Mouse (Mus musculus): ENCODE measurements around the gene Tmc4. TPM values are rescaled to one million over a fixed set of nuclear protein-coding genes. Genes with fewer than 3 reads are reported as not detected.
A peak's percentile ranks its signal among the peaks of the same experiment; 100 is the strongest.
"Not testable (repeated sequence)": the region's sequence is repeated elsewhere in the genome, so short reads cannot be mapped to it uniquely, and the experiment has no call there.

Tmc4 gene
- polyA plus RNA-seq, 1 experiment from 2014 or later = 104 TPM

GRCm38 (mm10) chr7:3706343-3706934, 29.1 kb upstream of the Tmc4 start:
- Histone ChIP-seq H3K27me3 (replicated peaks; ENCODE audit: control insufficient read depth, insufficient read depth, low read length) (no peaks in the 10 kb centered on the region), H3K27ac (ENCODE audit: low read length) (peak overlapping the region; percentile 31), H3K4me3 (ENCODE audit: low read length) (peak overlapping the region; percentile 83), H3K36me3 (ENCODE audit: control insufficient read depth, insufficient read depth, low read length) (peaks cover 7% of the 10 kb centered on the region; the same call in 1 of the 2 replicates), H3K9ac (ENCODE audit: low read depth, low read length) (peak overlapping the region; percentile 86), H3K4me1 (ENCODE audit: control insufficient read depth, insufficient read depth, low read length) (peaks cover 11% of the 10 kb centered on the region), H3K4me2 (ENCODE audit: low read depth, low read length) (peak overlapping the region; percentile 77), H3K9me3 (ENCODE audit: control insufficient read depth, low read length) (no peaks in the 10 kb centered on the region)
- WGBS = 44% methylated on average over 11 of the region's 11 CpGs
- no peak for ATAC-seq

- H3K27me3 ChIP-seq (replicated peaks; ENCODE audit: control insufficient read depth, insufficient read depth, low read length) = no peaks in the 10 kb centered on the region
- 22% methylated on average over 6 of the region's 6 CpGs for WGBS
- peaks cover 11% of the 10 kb centered on the region for H3K4me1 ChIP-seq (ENCODE audit: control insufficient read depth, insufficient read depth, low read length)
- H3K9me3 ChIP-seq (ENCODE audit: control insufficient read depth, low read length) = no peaks in the 10 kb centered on the region
- H3K27ac ChIP-seq (ENCODE audit: low read length) = peak overlapping the region; percentile 17; the same call in 1 of the 2 replicates
- H3K9ac ChIP-seq (ENCODE audit: low read depth, low read length) = peak overlapping the region; percentile 86
- peak overlapping the region; percentile 83 for H3K4me3 ChIP-seq (ENCODE audit: low read length)
- ATAC-seq = no peak
- H3K4me2 ChIP-seq (ENCODE audit: low read depth, low read length) = peak overlapping the region; percentile 77
- peaks cover 10% of the 10 kb centered on the region; the same call in 1 of the 2 replicates for H3K36me3 ChIP-seq (ENCODE audit: control insufficient read depth, insufficient read depth, low read length)
These were observed 28.6 kb upstream of the Tmc4 start for GRCm38 (mm10) chr7:3705911-3706310.

GRCm38 (mm10) chr7:3705461-3705860, 28.1 kb upstream of the Tmc4 start:
- peak overlapping the region; percentile 83 for H3K4me3 ChIP-seq (ENCODE audit: low read length)
- peaks cover 11% of the 10 kb centered on the region; the same call in 1 of the 2 replicates for H3K36me3 ChIP-seq (ENCODE audit: control insufficient read depth, insufficient read depth, low read length)
- H3K4me1 ChIP-seq (ENCODE audit: control insufficient read depth, insufficient read depth, low read length) = peaks cover 11% of the 10 kb centered on the region
- H3K9ac ChIP-seq (ENCODE audit: low read depth, low read length) = peak overlapping the region; percentile 86
- not testable (repeated sequence) for H3K27me3 ChIP-seq (replicated peaks; ENCODE audit: control insufficient read depth, insufficient read depth, low read length); H3K9me3 ChIP-seq (ENCODE audit: control insufficient read depth, low read length); ATAC-seq
- peak overlapping the region; percentile 18; the same call in 1 of the 2 replicates for H3K27ac ChIP-seq (ENCODE audit: low read length)
- 1% methylated on average over 6 of the region's 7 CpGs for WGBS
- peak overlapping the region; percentile 77 for H3K4me2 ChIP-seq (ENCODE audit: low read depth, low read length)

GRCm38 (mm10) chr7:3704475-3704874, 27.1 kb upstream of the Tmc4 start:
- H3K36me3 ChIP-seq (ENCODE audit: control insufficient read depth, insufficient read depth, low read length) = peaks cover 11% of the 10 kb centered on the region; the same call in 1 of the 2 replicates
- peak overlapping the region; percentile 94 for H3K27ac ChIP-seq (ENCODE audit: low read length)
- under 1% methylated on average over 20 of the region's 20 CpGs for WGBS
- peak overlapping the region; percentile 77 for H3K4me2 ChIP-seq (ENCODE audit: low read depth, low read length)
- H3K9me3 ChIP-seq (ENCODE audit: control insufficient read depth, low read length) = no peaks in the 10 kb centered on the region
- ATAC-seq = peak; percentile 14; the same call in 1 of the 2 replicates
- H3K4me3 ChIP-seq (ENCODE audit: low read length) = peak overlapping the region; percentile 83
- H3K4me1 ChIP-seq (ENCODE audit: control insufficient read depth, insufficient read depth, low read length) = peaks cover 11% of the 10 kb centered on the region
- H3K27me3 ChIP-seq (replicated peaks; ENCODE audit: control insufficient read depth, insufficient read depth, low read length) = no peaks in the 10 kb centered on the region
- H3K9ac ChIP-seq (ENCODE audit: low read depth, low read length) = peak overlapping the region; percentile 86

- Histone ChIP-seq H3K9ac (ENCODE audit: low read depth, low read length) (peak within 1 kb of the TSS; percentile 86), H3K9me3 (ENCODE audit: control insufficient read depth, low read length) (no peaks in the 10 kb centered on the region), H3K4me1 (ENCODE audit: control insufficient read depth, insufficient read depth, low read length) (peaks cover 11% of the 10 kb centered on the region), H3K36me3 (ENCODE audit: control insufficient read depth, insufficient read depth, low read length) (peaks cover 11% of the 10 kb centered on the region; the same call in 1 of the 2 replicates), H3K27me3 (replicated peaks; ENCODE audit: control insufficient read depth, insufficient read depth, low read length) (no peaks in the 10 kb centered on the region), H3K27ac (ENCODE audit: low read length) (peak within 1 kb of the TSS; percentile 94), H3K4me3 (ENCODE audit: low read length) (peak within 1 kb of the TSS; percentile 83), H3K4me2 (ENCODE audit: low read depth, low read length) (peak within 1 kb of the TSS; percentile 77)
- WGBS = 2% methylated on average over 42 of the region's 42 CpGs
- peak; percentile 94 for ATAC-seq
These were observed 26.6 kb upstream of the Tmc4 start, which contains the start of gene Rps9 for GRCm38 (mm10) chr7:3703879-3704441. Gene Rps9, plus strand, starts transcription at chr7:3703993.

- peak overlapping the region; percentile 55 for H3K4me2 ChIP-seq (ENCODE audit: low read depth, low read length)
- WGBS = 20% methylated on average over 6 of the region's 6 CpGs
These were observed 26.0 kb upstream of the Tmc4 start for GRCm38 (mm10) chr7:3703148-3703878.

GRCm38 (mm10) chr7:3698471-3698870, 21.1 kb upstream of the Tmc4 start:
- H3K9ac ChIP-seq (ENCODE audit: low read depth, low read length) = no peak overlapping the region
- no peak overlapping the region for H3K4me3 ChIP-seq (ENCODE audit: low read length)
- no peaks in the 10 kb centered on the region for H3K27me3 ChIP-seq (replicated peaks; ENCODE audit: control insufficient read depth, insufficient read depth, low read length)
- no peak for ATAC-seq
- no peak overlapping the region for H3K4me2 ChIP-seq (ENCODE audit: low read depth, low read length)
- no peak overlapping the region for H3K27ac ChIP-seq (ENCODE audit: low read length)
- no peaks in the 10 kb centered on the region for H3K9me3 ChIP-seq (ENCODE audit: control insufficient read depth, low read length)
- WGBS = 96% methylated on average over 6 of the region's 6 CpGs
- 0 out of 2 replicates have a peak, but pooled peaks cover 5% of the 10 kb centered on the region for H3K4me1 ChIP-seq (ENCODE audit: control insufficient read depth, insufficient read depth, low read length)
- H3K36me3 ChIP-seq (ENCODE audit: control insufficient read depth, insufficient read depth, low read length) = peaks cover 4% of the 10 kb centered on the region; the same call in 1 of the 2 replicates

More at GRCm38 (mm10) chr7:3703148-3703878, 26.0 kb upstream of the Tmc4 start:
- peaks cover 11% of the 10 kb centered on the region; the same call in 1 of the 2 replicates for H3K36me3 ChIP-seq (ENCODE audit: control insufficient read depth, insufficient read depth, low read length)
- no peaks in the 10 kb centered on the region for H3K9me3 ChIP-seq (ENCODE audit: control insufficient read depth, low read length)
- H3K27me3 ChIP-seq (replicated peaks; ENCODE audit: control insufficient read depth, insufficient read depth, low read length) = no peaks in the 10 kb centered on the region
- H3K9ac ChIP-seq (ENCODE audit: low read depth, low read length) = peak overlapping the region; percentile 58
- ATAC-seq = peak; percentile 58
- H3K4me3 ChIP-seq (ENCODE audit: low read length) = peak overlapping the region; percentile 83
- peak overlapping the region; percentile 64 for H3K27ac ChIP-seq (ENCODE audit: low read length)
- H3K4me1 ChIP-seq (ENCODE audit: control insufficient read depth, insufficient read depth, low read length) = peaks cover 11% of the 10 kb centered on the region

GRCm38 (mm10) chr7:3694949-3695305, 17.6 kb upstream of the Tmc4 start:
- ATAC-seq; H3K36me3 ChIP-seq (ENCODE audit: control insufficient read depth, insufficient read depth, low read length); H3K27me3 ChIP-seq (replicated peaks; ENCODE audit: control insufficient read depth, insufficient read depth, low read length); H3K9me3 ChIP-seq (ENCODE audit: control insufficient read depth, low read length): not testable (repeated sequence)
- Histone ChIP-seq H3K9ac (ENCODE audit: low read depth, low read length) (peak overlapping the region; percentile 95), H3K4me1 (ENCODE audit: control insufficient read depth, insufficient read depth, low read length) (peaks cover 12% of the 10 kb centered on the region), H3K4me2 (ENCODE audit: low read depth, low read length) (peak overlapping the region; percentile 89), H3K4me3 (ENCODE audit: low read length) (peak overlapping the region; percentile 87), H3K27ac (ENCODE audit: low read length) (peak overlapping the region; percentile 94)
- 3% methylated on average over 9 of the region's 9 CpGs for WGBS

Data from intestine, embryonic 16.5 days (tissue).